Mouse (Mus musculus): Measurements from ENCODE around the gene Ppih. TPM values are rescaled to one million over a fixed set of nuclear protein-coding genes. Genes with fewer than 3 reads are reported as not detected.

Gene Ppih
- total RNA-seq (2012; rRNA removed) (211 and 246 TPM in 2 replicates), polyA plus RNA-seq (2012; ENCODE audit: insufficient read depth in 1 of 2, insufficient read length in 2 of 2, low read depth in 1 of 2, low replicate concordance in 2 of 2, missing spikeins in 1 of 2) (100 to 1,000 TPM; 140 to 199 TPM)

DNA sequence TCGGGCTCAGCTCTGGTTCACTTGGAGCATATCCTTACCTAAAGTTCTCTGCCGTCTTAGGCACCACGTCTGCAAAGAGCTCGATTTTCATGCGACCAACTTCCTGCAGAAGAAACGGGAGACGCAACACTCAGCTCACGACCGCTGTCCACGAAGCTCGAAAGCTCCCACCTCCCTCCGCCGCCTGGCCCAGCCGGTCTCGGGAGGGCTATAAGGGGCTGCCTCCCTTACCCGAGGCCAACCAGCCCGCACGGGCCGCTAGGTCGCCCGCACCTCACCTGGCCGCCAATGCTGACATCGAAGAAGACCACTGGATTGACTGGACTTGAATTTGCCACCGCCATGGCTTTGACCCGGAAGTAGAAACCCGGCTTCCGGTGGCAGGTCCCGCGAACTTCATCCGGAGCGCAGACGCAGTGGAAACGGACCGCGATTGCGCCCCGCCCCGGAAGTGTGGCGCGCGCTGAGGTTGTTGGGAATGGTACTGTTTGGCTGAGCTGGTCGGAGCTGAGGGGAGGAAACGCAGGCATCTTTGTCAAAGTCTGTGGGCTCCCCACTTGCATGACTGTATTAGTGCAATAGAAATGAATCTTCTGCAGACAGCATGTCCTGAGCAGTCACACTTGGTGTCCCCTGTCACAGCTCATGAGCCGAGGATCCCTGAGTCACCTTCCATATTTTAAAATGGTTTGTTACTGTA, at the start of gene Ppih:
Gene Ppih, minus strand, starts transcription at position 416 of the 700 bp plus-strand sequence.
- peak within 1 kb of the TSS; percentile 78 for H3K27ac ChIP-seq (ENCODE audit: control insufficient read depth, low read depth, low read length)
- H3K9me3 ChIP-seq (replicated peaks; ENCODE audit: insufficient read depth, low read length), result no peaks in the 10 kb centered on the region
- peak within 1 kb of the TSS; percentile 90 for H3K9ac ChIP-seq (ENCODE audit: control insufficient read depth, low read depth, low read length, poor library complexity, severe bottlenecking)
- peaks cover 0 to 5% of the 10 kb centered on the region in 2 experiments; a peak in 2 of 4 replicates for H3K27me3 ChIP-seq (ENCODE audit: control insufficient read depth in 1 of 2, insufficient read depth in 2 of 2, low read length in 2 of 2)
- DNase-seq (ENCODE audit: low read depth, low spot score), result peak; percentile 96
- H3K4me3 ChIP-seq (ENCODE audit: control insufficient read depth in 1 of 2, insufficient read depth in 1 of 2, low read depth in 2 of 2, low read length in 2 of 2), result peak within 1 kb of the TSS; percentile 77 to 94
- peak; percentile 92 for TF ChIP-seq POLR2AphosphoS2 (IDR thresholded peaks at IDR 0.05; ENCODE audit: low read length)
- peak; percentile 91 for TF ChIP-seq ZMIZ1 (IDR thresholded peaks at IDR 0.05; ENCODE audit: low read depth, low read length)
- peak; percentile 79 for TF ChIP-seq MXI1 (IDR thresholded peaks at IDR 0.05; ENCODE audit: low read depth, low read length)
- TF ChIP-seq POLR2A (IDR thresholded peaks at IDR 0.05; ENCODE audit: control insufficient read depth in 1 of 2, insufficient read depth in 1 of 2, low read depth in 1 of 2, low read length in 2 of 2, poor library complexity in 1 of 2), result peak; percentile 81 to 95; a peak in 3 of 4 replicates
- TF ChIP-seq UBTF (IDR thresholded peaks at IDR 0.05; ENCODE audit: borderline replicate concordance, insufficient read depth, low read depth, low read length), result no peak
- TF ChIP-seq MYC (IDR thresholded peaks at IDR 0.05; ENCODE audit: low read depth, low read length), result 0 out of 2 replicates have a peak, but pooled peaks have one; percentile 50
- peak; percentile 92 for TF ChIP-seq NELFE (IDR thresholded peaks at IDR 0.05; ENCODE audit: low read depth, low read length)
- TF ChIP-seq USF2 (IDR thresholded peaks at IDR 0.05; ENCODE audit: borderline replicate concordance in 1 of 2, insufficient read depth in 1 of 2, low read depth in 1 of 2, low read length in 2 of 2), result no peak
- TF ChIP-seq ZNF384 (IDR thresholded peaks at IDR 0.05; ENCODE audit: low read depth, low read length), result no peak
- TF ChIP-seq MAZ (IDR thresholded peaks at IDR 0.05; ENCODE audit: low read depth, low read length), result peak; percentile 60; the same call in 1 of the 2 replicates
- TF ChIP-seq MEF2A (IDR thresholded peaks at IDR 0.05; ENCODE audit: extremely low read depth, insufficient replicate concordance, low read depth, low read length, poor library complexity, severe bottlenecking), result no peak
- peak; percentile 90 for TF ChIP-seq ELF1 (IDR thresholded peaks at IDR 0.05; ENCODE audit: low read depth, low read length)
- TF ChIP-seq SIN3A (IDR thresholded peaks at IDR 0.05; ENCODE audit: low read length), result peak; percentile 90
- peak; percentile 12; the same call in 1 of the 2 replicates for TF ChIP-seq MAX (IDR thresholded peaks at IDR 0.05; ENCODE audit: low read length)
- peak; percentile 80 for TF ChIP-seq NRF1 (IDR thresholded peaks at IDR 0.05; ENCODE audit: insufficient read depth, low read depth, low read length, poor library complexity, severe bottlenecking)
- peak; percentile 72 for TF ChIP-seq TBP (IDR thresholded peaks at IDR 0.05; ENCODE audit: low read depth, low read length)
- peak; percentile 96 for TF ChIP-seq HCFC1 (IDR thresholded peaks at IDR 0.05; ENCODE audit: low read depth, low read length)
- no peak for TF ChIP-seq USF1 (IDR thresholded peaks at IDR 0.05; ENCODE audit: low read depth, low read length)
- TF ChIP-seq KAT2A (conservative IDR thresholded peaks at IDR 0.05; ENCODE audit: low read depth, low read length), result peak; percentile 82
- 0 out of 2 replicates have a peak, but pooled peaks have one; percentile 30 for TF ChIP-seq ETS1 (IDR thresholded peaks at IDR 0.05; ENCODE audit: low read depth, low read length)
- TF ChIP-seq TCF12 (IDR thresholded peaks at IDR 0.05; ENCODE audit: low read depth, low read length), result peak; percentile 62
- H3K4me1 ChIP-seq (ENCODE audit: control insufficient read depth in 1 of 2, insufficient read depth in 2 of 2, low read length in 2 of 2), result peaks cover 0 to 10% of the 10 kb centered on the region in 2 experiments; a peak in 1 of 4 replicates
- peaks cover 3 to 11% of the 10 kb centered on the region in 2 experiments; a peak in 3 of 4 replicates for H3K36me3 ChIP-seq (ENCODE audit: control insufficient read depth in 1 of 2, insufficient read depth in 2 of 2, low read length in 2 of 2)
- peaks cover 8% of the 10 kb centered on the region for H3K79me2 ChIP-seq (ENCODE audit: control insufficient read depth, insufficient read depth, low read length, poor library complexity)
